Mouse (Mus musculus): ENCODE measurements at regions not wholly inside any gene's neighbourhood (a gene's known extent, or its start where the extent isn't known, plus 50 kb on each side); places are given as distances from the start of the nearest gene placed in this dataset.
A peak's percentile ranks its signal among the peaks of the same experiment; 100 is the strongest.

DNA sequence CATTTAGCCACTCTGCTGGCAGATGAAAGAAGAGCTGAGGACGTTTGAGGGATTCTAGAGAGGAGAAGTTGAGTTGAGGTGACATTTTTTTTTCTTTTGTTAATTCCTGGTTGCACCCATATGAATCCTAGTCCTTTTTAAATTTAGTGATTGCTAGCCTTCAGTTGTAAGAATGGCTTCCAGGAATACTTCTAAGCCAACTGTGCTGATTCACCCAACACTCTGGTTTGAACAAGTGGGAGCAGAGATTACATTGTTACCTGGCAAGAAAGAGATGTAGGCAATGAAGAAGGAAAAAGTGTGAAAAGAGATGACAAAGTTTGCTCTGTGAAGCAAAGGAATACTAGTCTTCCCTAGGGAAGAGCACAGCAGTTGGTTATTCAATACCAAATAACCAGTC lies 261.1 kb upstream of the Kcnq5 start:
- no peak for DNase-seq

DNA sequence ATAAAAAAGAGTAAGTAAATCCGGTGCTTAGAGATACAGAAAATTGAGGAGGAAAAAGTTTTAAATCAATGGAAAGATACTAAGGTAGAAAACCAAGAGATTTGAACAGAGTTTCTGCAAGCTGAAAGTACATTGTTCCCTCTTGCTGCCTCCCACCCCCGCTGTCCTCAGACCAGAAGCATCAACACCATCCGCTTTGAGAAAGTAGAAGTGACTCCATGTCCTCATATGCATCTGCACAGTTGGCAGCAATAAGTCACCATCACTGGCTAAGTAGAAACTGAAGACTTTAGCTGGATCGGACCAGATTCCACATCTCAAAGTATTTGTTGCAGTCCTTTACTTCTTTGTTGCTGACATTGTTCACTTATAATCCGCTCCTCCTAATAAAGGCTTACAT lies 250.1 kb upstream of the Kcnq5 start:
- no peak for DNase-seq

DNA sequence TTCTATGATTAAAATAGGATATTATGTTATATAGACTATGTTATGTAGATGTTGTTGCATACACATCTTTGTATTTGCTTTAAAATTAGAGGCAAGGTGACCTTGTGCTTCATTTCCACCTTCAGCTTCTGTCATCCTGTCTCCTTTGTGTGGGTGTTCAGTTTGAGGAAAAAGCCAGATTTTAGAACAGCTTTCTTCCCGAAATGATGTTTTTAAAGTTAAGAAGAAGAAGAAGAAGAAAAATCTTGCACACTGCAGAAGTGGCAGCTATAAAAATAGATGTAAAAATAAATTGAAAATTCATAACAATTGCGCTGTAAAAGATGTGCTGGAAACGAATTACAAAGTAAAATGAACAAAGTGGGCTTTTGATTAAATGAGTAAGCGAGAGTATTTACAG lies 249.5 kb upstream of the Kcnq5 start:
- no peak for DNase-seq

- DNase-seq: no peak
Measured at GRCm38 (mm10) chr1:22210621-22211020, 248.9 kb upstream of the Kcnq5 start.

- no peak for DNase-seq
Measured at GRCm38 (mm10) chr1:22208287-22208686, 246.5 kb upstream of the Kcnq5 start.

- DNase-seq: no peak
Measured at GRCm38 (mm10) chr1:22206935-22207334, 245.2 kb upstream of the Kcnq5 start.

- DNase-seq: no peak
Measured at GRCm38 (mm10) chr1:22167621-22168181, 206.0 kb upstream of the Kcnq5 start.

DNA sequence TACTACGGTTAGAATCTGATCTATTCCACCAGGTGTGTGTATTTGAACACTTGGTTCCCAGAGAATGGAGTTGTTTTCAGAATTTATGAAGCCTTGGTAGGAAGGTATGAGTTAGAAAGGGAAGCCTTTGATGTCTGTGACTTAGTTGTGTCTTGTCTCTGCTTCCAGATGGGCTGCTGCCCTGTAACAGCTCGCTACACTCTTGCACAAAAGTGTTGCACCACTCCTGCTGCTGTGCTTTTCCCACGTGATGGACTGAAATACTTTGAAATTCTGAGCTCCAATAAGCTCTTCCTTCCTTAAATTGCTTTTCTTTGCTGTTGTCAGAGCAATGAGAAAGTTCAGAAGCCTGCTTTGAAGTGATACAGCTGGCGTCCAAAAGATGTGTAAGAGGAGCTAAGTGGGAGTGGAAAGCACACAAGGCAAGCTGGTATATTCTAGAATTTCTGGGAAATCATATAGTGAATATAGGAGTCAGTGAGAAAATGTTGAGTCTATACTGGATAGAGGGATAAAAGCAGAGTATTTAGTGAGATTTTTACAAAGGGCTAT lies 174.9 kb upstream of the Kcnq5 start:
- DNase-seq: no peak

DNA sequence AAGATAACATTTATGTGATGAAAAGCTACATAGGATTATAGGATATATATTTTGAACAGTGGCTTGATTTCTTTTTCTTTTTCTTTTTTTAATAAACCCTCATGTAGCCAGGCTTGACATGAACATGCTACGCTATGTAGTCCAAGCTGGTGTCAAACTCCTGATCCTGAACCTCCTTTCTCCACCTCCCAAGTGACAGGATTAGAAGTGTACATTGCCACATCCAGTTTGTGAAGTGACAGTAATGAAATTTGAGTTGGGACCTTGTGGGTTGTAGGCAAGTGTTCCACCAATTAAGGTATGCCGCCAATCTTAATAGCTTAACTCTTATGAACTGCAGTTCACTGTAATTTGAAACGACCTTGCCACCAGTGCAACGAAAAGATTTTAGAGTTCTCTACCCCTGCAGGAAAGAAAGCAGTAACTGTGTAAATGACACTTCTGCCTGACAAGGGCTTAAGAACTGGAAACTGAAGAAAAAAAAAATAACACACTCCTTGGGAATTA lies 156.6 kb upstream of the Kcnq5 start:
- DNase-seq: no peak

DNA sequence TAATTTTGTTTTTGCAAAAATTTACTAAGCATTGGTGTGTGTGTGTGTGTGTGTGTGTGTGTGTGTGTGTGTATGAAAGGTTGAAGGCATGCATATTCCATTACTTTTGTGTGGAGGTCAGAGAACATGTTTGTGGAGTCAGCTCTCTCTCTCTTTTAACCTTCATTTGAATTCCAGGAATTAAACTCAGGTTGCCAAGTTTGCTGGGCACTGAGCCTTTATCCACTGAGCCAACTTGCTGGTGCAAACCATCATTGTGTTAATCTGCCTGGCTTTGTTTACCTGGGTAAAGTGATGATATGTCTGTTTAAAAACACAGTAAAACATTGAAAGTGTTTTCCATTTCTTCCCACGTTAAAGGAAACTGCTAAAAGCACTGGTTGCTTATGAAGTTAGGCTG lies 154.7 kb upstream of the Kcnq5 start:
- no peak for DNase-seq

DNA sequence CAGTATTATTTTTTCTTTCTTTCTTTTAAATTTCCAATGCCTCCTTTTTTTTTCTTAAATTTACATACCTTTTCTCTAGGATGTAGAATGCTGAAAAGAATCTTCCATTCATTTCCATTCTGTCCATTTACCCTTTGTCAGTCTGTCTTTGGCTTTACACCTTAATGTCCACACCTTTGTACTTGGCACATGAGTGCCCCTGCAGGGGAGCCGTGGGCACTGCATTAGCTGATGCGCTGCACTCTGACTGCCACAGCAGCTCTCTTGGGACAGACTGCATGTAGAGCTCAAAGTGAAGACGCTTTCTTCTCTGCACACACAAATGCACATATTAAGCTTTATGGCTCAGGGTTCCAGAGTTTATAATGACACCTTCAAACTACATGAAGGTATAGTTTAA lies 143.8 kb upstream of the Kcnq5 start:
- DNase-seq: peak; percentile 6

GRCm38 (mm10) chr1:22071405-22072117 lies 109.8 kb upstream of the Kcnq5 start:
- DNase-seq: no peak

- no peak for DNase-seq
Measured at GRCm38 (mm10) chr1:22070028-22070427, 108.3 kb upstream of the Kcnq5 start.

Measured in kidney, adult 9 months (tissue).